Mouse (Mus musculus) gastrocnemius, adult 2 months (tissue): ENCODE data around the gene Vmn1r174. TPM values are rescaled to one million over a fixed set of nuclear protein-coding genes. Genes with fewer than 3 reads are reported as not detected.
"Not testable (repeated sequence)": the region's sequence is repeated elsewhere in the genome, so short reads cannot be mapped to it uniquely, and the experiment has no call there.

Source experiments
- DNase-seq: peaks from one replicate; pipeline ENCODE4 v3.0.0; 2022
- H3K27ac ChIP-seq: fragments of 200-600 bp; 2 replicates; pipeline ENCODE4 v1.8.1; 2022; ENCODE audit warnings: mild to moderate bottlenecking
- H3K4me3 ChIP-seq: fragments of 200-600 bp; 2 replicates; pipeline ENCODE4 v1.8.1; 2022; ENCODE audit warnings: mild to moderate bottlenecking, moderate library complexity
- CTCF ChIP-seq: fragments of 200-600 bp; IDR thresholded peaks from 2 replicates; pipeline ENCODE4 v1.8.1; 2022; ENCODE audit warnings: antibody characterized with exemption, mild to moderate bottlenecking, moderate library complexity
- intact Hi-C: fragments of 180-260 bp; cut with DNase I; formaldehyde crosslinking; loops from one replicate; pipeline ENCODE4 v1.15.1; 2025
- long read RNA-seq, 2 experiments: library from polyadenylated mRNA; stranded (forward); transcript quantifications; one replicate each; pipeline ENCODE4 v2.0.0; 2021
- total RNA-seq, 2 experiments: library from RNA; stranded (reverse); gene quantifications; 2 replicates each; pipeline ENCODE4 v1.2.3; 2021

Gene Vmn1r174
- total RNA-seq, result not detected
- long read RNA-seq, experiment 1, result 0 reads
- long read RNA-seq, experiment 2, result 0 reads

DNA sequence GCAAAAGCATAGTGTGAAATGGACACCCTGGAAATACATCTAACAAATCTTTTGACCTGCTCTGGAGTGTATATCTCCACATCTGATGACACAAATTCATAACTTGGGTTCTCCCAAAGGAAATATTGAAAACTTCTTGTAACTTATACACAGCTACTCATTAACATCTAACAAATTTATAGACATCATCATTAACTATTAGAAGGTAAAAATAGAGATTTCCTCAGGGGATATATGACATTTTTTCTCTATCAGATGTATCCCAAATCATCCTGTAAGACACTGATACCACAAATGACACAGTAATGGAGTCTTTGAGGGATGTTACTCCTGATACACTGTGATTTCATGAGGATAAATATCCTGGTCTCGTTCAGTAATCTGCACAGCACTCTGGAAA is at the start of gene Vmn1r174:
Vmn1r174 (plus strand) TSS at position 301 of the 400 bp plus-strand sequence.
- H3K27ac ChIP-seq, DNase-seq, H3K4me3 ChIP-seq, intact Hi-C loops: not testable (repeated sequence)

DNA sequence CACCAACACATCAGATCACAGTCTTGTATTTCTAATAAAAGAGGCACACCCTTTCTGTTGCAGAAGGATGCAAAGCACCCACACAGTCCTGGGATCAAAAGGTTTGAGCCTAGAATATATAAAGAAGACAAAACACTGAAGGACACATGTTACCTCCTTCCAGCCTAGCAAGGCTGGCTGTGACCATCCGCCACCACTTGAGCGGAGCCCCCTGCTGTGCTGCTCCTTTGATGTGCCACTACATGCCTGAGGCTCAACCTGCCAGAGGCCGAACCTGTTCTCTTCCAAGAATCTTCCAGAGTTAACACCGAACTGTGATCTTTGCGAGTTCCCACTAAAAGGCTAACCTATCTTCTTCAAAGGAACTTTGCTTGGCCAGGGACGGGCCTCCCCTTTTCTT is 32.5 kb downstream of the Vmn1r174 start:
- H3K27ac ChIP-seq, result no peak overlapping the region
- H3K4me3 ChIP-seq, result no peak overlapping the region
- DNase-seq, result no peak
- TF ChIP-seq CTCF, result no peak
- intact Hi-C loops, result no loop called here

DNA sequence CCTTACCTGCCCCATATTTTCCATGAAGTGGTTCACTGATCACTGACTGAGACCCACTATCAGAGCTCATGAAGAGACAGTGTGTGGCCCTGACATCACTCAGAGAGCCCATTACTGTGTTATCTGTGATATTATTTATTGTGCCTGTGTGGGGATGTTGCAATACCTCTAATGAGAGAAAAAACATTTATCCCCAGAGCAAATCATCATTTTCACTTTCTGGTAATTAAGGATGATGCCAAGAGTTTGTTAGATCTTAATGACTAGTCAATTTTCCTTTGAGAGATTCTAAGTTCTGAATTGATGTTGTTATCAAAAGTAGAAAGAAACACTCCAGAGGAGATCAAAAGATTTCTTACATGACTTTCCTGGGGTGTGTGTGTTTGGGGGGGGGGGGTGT is 58.5 kb downstream of the Vmn1r174 start, which contains the start of gene Vmn1r175:
Vmn1r175 (minus strand) TSS at position 101 of the 400 bp plus-strand sequence.
- H3K4me3 ChIP-seq, H3K27ac ChIP-seq, intact Hi-C loops, DNase-seq: not testable (repeated sequence)

Other genes starting within 250 kb of the Vmn1r174 start
- gene Vmn1r167, start 245.1 kb upstream of the Vmn1r174 start, total RNA-seq, result not detected
- not detected for gene Vmn1r168, start 212.5 kb upstream of the Vmn1r174 start, total RNA-seq
- not detected for gene Vmn1r169, start 176.7 kb upstream of the Vmn1r174 start, total RNA-seq
- not detected for gene Vmn1r170, start 146.1 kb upstream of the Vmn1r174 start, total RNA-seq
- gene Vmn1r171, start 121.5 kb upstream of the Vmn1r174 start, total RNA-seq, result not detected
- gene Vmn1r172, start 94.0 kb upstream of the Vmn1r174 start, total RNA-seq, result not detected
- not detected for gene Vmn1r173, start 51.6 kb upstream of the Vmn1r174 start, total RNA-seq
- not detected for gene Vmn1r175, start 58.4 kb downstream of the Vmn1r174 start, total RNA-seq
- gene Vmn1r176, start 85.1 kb downstream of the Vmn1r174 start, total RNA-seq, result not detected
- gene Vmn1r177, start 114.2 kb downstream of the Vmn1r174 start, total RNA-seq, result not detected
- gene Vmn1r178, start 139.7 kb downstream of the Vmn1r174 start, total RNA-seq, result not detected
- not detected for gene Vmn1r179, start 174.7 kb downstream of the Vmn1r174 start, total RNA-seq
- gene Vmn1r180, start 198.4 kb downstream of the Vmn1r174 start, total RNA-seq, result not detected
- gene Vmn1r181, start 222.3 kb downstream of the Vmn1r174 start, total RNA-seq, result not detected
- not detected for gene V1rd19, start 249.4 kb downstream of the Vmn1r174 start, total RNA-seq